Mouse (Mus musculus): ENCODE measurements at regions not wholly inside any gene's neighbourhood (a gene's known extent, or its start where the extent isn't known, plus 50 kb on each side); places are given as distances from the start of the nearest gene placed in this dataset.

DNA sequence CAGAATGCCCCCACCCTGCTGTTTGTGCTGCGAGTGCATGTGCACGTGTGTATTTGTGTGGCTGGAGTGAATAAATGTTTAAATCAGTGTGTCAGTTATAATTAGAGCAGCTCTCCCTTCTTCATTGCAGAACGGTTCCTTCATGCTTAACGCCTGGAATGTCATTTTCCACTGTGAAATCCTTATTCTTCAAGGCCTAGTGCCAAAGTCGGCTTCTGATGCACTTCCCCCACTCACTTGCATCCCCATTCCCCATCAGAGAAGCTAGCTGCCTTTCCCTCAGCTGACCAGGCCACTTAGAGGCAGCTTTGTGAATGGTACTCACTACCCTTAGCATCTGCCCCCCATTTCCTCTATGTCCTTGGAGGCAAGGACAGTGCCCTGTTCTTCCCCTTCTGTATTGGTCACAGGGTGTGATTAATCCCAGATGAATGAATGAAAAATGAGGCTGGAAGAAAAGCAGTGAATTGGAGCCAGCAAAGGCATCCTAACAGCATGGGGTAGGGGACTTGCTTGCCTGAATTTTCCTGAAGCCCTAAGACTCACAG, 162.6 kb downstream of the H2al1j start:
- DNase-seq = no peak

DNA sequence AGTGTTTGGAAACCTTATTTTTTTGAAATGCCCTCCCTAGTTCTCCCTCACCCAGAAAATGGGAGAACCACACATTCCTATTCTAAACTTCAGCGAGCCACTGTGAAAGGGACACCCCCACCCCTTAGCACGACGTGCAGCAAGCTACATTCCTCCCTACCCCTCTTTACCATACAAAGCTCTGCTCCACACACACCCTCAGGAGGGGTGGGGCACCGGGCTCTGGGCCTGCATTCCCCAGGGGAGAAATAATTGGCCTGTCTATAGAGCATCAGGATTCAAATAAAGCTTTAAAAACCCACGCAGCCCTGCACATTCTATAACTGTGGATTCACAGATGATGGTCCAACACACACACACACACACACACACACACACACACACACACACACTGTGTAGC, 163.6 kb downstream of the H2al1j start:
- no peak for DNase-seq

DNA sequence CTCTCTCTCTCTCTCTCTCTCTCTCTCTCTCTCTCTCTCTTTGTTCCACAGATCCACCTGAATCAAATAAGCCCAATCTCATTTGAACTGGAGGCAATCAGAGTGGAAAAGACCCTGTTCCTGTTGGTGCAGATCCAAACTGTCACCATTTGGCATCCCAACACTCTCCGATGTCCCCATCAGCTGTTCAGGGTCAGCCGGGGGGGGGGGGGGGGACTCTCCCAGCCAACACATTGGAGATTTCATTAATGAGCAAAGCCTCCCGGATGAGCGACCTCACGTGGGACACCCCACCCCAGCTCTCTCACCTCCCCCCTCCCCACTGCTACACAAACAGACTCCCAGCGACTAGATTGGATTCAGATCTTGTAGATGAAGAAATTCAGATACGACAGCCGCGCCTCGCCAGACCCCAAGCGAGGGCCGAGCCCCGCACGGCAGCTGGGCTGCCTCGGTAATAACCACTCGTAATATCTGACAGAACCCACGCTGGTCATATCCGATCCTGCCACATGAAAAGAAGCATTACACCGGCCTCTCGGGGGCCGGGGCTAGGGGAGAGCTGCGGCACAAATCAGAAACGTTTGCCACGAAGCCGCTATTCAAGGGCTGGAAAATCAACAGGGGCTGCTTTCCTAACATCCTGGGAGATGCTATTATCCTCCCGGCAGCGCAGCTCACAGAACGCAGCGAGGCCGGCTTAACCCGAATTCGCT, 164.2 kb downstream of the H2al1j start:
- no peak for DNase-seq

DNA sequence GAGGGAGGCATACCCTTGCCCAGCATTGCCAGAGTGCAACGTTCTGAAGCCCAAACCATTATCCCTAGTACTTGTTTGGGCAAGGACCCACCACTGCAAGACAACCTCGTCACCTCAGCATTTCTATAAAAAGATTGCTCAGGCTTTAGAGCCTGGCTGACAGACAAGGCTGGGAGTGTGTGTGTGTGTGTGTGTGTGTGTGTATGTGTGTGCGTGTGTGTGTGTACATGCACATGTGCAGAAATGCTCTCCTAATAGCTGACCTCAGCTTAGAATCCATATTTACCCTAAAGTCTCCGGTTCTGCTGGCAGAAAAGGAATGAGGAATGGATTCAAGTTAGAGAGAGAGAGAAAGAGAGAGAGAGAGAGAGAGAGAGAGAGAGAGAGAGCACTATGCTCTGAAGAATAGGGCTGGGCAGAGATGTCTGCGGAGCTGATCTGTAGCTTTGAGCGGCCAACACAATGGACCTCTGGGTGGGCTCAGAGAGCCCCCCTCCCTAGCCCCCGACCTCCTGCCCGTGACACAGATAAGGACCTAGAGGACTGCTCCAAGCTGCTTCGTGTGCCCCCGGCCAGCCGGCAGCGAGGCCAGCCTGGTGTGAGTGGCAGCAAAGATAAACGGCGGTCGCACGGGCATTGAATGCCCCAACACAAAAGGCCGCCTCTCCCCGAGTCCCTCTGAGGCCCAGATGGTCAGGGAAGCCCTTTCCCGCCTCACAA, 166.1 kb downstream of the H2al1j start:
- no peak for DNase-seq

DNA sequence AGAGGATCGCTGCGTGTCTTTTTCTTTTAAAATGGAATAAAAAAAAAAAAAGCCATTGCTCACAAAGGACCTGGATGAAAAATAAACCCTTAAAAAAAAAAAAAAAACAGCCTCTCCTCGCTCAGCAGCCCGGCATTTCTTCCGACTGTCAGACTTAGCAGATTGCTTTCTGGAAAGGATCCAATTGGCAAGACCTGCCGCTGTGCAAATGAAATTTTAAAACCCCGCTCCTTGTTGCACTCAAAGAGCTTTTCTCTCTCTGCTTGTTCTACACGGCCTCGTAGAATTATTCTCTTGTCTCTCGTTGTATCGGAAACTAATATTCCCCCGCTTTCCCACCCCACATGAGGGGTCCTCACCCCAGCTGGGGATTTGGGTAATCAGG, 166.6 kb downstream of the H2al1j start:
- DNase-seq = peak; percentile 16

DNA sequence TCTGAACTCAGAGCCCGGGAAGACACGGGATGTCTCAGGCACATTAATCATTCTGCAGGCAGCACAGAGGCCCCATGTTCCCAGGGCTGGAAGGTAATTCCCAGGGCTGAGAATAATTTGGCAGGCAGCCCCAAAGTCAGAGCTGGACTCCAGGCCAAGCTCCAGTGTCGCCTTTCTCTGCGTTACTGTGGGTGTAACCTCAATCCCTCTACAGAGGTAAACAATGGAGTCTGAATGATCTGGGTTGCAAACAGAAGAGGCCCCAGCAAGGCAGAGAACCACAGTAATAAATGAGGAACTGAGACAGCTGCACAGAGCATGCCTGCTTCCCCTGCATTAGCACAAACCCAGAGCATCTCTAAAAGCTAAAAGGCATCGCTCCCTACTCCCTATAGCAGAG, 184.8 kb downstream of the H2al1j start:
- DNase-seq = no peak

DNA sequence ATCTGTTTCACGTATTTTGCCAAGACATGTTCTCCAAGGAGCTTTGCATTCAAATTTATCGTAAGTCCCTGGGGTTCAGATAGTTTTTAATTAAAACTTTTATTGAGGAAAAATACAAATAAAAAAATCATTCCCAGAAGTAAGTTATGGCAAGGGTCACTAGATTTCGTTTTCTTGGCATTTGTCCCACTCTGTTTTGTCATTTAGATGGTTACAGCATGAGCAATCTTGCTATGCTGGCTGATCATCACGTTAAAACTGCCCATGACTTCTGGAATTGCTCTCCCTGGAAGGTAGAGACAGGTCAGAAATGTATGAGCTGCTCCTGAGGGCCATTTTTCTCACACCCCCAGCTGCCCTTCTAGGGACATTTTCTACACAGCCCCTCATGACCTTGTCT, 185.3 kb downstream of the H2al1j start:
- no peak for DNase-seq

DNA sequence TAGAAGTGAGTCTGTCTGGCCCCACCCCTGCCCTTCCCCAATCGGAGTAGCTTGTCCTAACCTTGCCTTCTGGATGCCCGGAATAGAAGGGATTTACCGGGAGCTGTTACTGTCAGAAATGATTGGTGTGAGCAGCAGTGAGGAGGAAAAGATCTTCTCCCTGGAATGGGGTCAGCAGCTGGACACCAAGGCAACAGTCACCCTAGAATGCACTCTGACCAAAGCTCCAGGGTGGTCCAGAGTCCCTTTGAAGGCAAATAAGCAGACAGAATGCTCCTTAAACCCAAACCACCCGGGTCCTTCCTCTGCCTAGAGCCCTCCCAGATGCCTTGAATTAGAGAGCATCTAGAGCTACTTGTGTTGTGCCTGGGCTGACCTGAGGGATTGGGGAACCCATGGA, 196.2 kb downstream of the H2al1j start:
- no peak for DNase-seq

DNA sequence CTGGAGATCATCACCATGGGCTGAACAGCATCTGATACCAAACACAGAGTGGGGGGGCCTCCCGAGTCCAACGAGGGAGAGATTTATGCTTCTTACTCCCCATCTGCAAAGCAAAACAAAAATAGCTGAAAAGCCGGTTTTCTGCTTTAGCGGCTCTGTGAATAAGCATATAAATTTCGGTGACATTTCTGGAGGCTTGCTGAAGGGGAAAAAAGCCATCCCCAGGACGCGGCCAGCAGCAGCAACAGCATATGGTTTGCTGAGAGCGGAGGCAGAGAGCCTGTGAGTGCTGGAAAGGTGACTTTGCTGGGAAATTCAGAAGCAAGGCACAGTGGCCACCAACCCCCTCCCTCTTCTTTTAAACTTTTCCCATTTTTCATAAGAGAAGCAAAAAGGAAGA, 197.7 kb downstream of the H2al1j start:
- no peak for DNase-seq

DNA sequence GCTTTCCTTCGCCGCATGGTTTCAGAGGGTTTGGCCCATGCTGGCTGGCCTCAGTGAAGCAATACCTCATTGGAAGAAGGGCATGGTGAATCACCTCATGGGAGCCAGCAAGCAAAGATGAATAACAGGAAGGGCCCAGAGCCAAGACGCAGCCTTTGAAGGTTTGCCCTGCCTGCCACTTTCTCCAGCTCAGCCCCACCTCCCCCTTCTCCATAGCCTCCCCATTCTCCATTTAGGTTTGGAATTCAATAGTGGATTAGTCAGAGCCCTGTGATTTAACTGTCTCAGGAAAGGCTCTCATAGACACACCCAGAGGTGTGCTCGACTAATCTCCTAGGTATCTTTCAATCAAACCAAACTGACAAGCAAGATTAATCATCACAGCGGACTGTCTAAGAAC, 201.0 kb downstream of the H2al1j start:
- DNase-seq = no peak

DNA sequence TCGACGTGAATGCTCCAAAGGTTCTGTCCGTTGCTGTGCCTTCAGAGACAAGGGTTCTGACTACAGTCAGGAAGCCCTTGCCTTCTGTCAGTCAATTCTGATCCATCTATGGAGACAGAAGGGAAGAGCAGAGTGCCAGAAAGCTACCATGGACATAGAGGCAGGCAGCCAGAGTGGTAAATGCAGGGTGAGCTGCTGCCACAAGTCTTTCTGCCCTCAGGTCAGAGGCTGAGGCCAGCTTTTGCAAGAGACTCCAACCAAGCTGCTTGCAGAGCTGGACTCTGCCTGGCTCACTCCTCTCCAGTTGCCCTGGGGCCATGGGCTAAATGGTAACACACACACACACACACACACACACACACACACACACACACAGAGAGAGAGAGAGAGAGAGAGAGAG, 201.6 kb downstream of the H2al1j start:
- no peak for DNase-seq

DNA sequence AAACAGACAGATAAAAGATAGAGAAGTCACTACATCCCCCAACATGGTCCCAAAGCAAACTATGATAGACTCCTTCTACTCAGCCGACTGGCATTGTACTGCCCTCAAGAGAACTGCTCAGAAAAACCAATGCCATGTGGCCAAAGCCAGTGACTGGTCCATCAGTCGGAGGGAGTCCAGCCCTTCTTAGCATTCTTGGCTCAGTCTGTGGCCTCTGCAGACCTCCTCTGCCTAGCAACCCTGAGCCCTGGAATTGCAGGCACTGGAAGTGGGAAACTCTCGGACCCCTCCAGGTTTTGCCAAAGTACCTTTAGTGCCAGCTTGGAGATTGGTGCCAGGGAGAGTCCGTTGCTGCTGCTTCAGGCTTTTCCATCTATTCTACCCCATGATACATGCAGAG, 205.2 kb downstream of the H2al1j start:
- peak; percentile 10 for DNase-seq

DNA sequence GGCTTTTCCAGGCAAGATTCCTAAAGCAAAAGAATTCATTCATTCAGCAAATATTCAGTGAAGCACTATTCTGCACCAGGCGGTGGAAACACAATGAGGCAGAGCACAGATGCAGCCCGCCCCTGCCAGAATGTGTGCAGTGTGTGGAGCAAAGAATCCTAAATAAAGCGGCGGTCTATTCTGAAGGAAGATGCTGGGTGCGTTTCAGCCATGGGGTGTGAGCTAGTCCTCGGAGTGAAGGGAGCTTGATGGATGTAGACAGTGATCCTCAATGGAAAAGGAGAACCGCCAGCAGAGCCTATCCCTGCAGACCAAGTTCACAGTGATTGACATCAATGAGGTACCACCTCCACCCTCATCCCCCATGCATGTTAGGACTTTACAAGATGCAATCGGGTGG, 206.2 kb downstream of the H2al1j start:
- no peak for DNase-seq

DNA sequence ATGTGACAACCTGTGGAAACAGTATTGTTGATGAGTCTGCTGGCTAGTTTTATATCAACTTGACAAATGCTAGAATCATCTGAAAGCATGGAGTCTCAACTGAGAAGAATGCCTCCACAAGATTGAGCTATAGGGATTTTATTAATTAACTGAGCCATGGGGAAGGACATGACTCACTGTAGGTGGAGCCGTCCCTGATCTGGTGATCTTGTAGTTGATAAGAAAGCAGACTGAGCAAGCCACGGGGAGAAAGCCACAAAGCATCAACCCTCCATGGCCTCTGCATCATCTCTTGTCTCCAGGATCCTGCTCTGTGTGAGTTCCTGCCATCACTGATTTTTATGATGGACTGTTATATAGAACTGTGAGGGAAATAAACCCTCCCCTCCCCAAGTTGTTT, 213.4 kb downstream of the H2al1j start:
- DNase-seq = no peak

DNA sequence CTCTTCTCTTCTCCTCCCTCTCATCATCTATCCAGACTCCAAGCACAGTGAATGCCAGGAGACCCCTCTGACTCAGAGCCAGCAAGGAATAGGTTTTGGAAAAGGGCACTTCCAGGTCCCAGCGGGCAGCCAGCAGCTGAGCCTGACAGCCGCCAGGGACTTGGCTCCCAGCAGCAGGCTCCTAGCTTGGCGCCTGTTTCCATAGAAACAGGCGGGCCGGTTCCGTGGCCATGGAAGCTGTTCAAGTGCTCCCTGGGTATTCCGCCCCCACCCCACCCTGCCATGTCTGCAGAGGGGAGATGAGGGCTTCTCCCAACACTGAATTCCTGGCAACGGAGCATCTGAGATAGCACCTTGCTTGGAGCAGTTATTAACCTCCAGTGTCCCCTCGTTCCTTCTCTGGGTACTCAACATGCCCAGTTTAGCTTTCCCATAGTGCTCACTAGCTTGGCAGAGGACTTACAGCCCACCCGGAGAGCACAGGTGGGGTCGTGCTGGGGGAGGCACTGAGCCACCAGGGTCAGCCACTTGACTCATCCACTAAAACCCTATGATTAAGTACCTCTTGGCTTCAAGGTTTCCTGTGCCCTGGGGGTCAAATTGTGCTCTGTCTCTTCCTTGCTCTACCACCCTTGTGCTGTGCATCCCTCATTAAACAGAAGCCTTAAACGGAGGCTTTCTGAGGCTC, 222.7 kb downstream of the H2al1j start:
- DNase-seq = peak; percentile 4

DNA sequence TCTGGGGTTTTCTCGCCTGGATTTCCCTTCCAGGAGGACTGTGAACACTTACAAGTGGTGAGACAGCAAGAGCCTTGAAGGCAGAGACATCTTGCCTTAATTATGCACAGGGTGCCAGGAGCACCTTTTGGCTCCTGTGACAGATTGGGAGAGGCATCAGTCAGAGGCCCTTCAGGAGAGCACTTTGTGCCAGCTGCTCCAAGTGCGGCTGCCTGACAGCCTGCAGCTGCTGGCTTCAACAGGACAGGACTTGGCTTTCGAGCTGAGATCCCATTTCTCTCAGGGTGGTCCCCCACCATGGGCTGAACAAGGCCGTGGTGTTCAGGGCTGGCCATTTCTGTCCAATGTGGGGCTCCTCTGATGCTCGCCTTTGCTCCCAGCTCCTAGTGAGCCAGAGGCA, 224.6 kb downstream of the H2al1j start:
- no peak for DNase-seq

DNA sequence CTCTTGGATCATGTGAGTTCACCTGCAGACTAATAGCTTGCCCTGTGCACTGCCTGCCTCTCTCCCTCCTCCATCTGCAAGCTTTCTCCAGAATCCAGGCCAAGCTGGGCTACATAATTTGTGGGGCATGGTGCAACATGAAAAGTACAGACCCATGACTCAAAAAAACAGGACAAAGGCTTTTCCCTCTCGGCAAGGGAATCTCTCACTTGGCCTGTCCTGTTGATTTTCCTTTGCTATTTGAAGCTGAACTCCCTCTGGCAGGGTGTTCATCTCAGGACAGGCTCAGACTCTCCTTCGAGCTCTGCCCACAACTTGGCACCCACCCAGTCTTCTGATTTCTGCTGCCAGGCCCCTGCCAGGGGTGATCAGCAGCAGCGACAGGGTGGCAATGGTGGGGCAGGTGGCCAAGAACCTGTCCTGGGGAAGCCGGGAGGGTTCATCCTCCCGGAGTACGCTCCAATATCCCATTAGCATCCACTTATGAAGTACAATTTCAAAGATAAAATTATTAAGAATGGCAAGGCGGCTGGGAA, 227.5 kb downstream of the H2al1j start:
- no peak for DNase-seq

DNA sequence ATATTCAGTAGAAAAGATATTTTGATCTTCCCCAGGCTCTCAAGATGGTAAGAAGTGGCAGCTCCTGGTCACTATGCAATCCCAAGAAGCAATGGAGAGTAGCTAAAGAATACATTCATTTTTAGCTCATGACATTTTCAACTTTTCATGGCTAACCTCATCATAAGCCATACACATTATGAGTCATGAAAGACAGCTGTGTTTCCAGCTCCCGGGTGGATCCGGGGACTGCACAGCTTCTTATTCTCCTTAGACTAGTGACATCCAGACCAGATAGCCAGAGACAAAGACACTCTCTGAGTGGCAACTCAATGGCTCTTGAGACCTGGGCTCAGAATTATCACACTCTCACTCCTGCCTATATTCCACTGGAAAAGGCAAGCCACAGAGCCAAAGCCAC, 230.6 kb downstream of the H2al1j start:
- DNase-seq = no peak

DNA sequence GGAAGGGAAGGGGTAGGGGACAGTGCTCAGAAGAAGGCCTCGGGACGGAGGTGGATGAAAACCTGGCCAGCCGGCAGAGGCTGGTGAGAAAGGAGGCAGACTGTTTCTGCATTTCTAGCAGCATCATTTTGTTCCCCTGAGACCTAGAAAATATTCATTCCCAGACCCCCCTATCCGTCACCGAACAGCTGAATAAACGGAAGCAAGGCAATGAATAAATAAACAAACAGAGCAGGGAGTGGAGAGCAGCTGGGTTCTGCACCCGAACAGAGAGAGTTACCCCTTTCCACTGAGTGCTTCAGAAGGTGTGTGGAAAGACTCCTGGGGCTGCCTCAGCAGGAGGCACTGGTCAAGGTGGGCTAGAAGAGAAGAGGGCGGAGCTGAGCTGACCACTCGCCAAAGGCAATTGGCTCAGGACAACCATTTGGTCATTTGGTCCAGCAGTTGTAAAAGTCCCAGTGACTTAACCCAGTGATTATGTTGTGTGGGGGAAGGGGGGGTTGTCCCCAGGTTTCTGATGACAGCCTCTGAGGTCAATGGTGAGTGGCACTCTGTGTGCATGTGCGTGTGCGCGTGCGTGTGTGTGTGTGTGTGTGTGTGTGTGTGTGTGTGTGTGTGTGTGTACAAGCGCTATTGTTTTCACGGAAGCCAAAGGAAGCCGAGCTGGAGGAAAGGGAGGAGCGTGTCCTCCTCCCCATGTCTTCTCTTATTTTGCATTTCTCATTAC, 233.1 kb downstream of the H2al1j start:
- no peak for DNase-seq

DNA sequence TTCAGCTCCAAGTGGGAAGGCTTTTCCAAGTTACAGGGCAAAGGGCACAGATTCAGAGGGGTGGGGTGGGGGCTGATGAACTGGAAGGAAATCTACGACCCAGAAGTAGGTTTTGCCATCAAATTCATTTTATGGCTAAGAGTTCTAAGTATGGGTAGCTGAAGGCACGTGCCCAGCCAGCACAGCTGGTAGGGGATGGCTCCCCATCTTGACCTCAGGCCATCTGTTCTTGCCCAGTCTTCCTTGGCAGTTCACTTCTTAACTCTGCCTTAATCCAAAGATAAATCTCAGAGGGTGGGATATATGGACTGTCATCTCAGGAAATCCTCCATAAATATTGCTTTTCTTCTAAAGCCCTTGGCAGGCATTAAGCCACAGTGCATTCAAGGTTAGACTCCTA, 238.3 kb downstream of the H2al1j start:
- DNase-seq = no peak

DNA sequence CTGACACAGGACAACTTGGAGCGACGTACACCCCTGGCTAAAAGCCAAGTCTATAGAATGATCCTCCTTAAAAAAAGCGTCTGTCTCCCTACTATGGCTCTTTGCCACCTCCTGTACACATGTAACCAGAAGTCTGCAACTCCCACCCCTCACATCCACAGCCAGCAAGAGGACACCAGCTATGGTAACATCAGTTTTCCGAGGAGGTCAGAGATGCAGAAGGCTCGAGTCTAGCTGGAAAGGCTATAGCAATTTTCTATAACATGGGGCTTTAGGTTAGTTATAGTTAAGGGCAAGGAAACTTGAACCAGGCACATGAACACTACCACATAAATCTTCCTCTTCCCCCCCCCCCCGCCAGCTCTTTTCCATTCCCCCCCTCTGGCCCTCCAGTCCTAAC, 240.2 kb downstream of the H2al1j start:
- no peak for DNase-seq

DNA sequence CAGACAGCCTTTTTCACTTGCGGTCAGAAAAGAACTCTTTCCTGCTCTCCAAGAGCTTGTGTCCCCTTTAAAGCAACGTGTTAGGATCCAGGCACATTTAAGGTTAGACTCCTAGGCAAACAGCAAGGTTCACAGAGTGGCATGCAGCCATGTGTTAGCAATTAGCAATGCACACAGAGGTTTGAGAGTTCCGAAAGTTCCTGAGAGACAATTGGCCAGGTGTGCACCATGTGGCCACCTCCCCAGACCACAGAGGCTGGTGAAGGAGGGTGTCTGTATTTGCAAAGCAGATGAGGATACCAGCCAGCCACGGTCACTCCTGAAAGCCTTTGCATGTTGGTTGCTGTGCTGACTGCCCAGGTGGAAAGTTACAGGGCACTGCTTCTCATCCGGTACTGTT, 240.6 kb downstream of the H2al1j start:
- no peak for DNase-seq

DNA sequence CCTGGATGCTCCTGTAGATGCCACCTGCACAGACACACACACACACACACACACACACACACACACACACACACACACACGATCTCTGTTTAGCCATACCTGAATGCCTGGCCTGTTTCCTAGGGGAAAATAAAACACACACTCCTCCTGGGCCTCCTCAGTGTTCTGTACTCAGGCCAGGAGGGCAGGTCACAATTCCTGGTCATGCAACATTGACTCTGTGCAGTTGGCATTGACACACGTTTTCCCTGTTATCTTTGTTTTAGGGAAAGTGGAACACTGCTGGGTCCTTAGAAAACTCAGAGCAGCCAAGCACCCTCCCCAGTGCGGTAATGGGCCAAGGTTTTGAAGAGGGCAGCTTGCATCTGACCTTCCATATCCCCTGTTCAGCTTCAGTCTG, 246.7 kb downstream of the H2al1j start:
- no peak for DNase-seq
